In genomic region chr11:109676621-109677373, GRCm38 (mm10) we compare ENCODE assay signal across 16 mouse cellular contexts. TPM values are rescaled to one million over a fixed set of nuclear protein-coding genes. Genes with fewer than 3 reads are reported as not detected.
"Had no signal": no experiment of that assay in that cellular context is flagged by ENCODE, and none has a peak within 500 bp of the region (broad histone marks: within the 10 kb centered on the region; RNA-seq: fewer than 3 reads in every experiment).

No protein-coding gene starts in this region.

- H3K4me2 ChIP-seq: kidney, embryonic 15.5 days; limb, embryonic 15.5 days; liver, embryonic 12.5 days; midbrain, embryonic 13.5 days; neural tube, embryonic 12.5 days had no signal

- H3K27me3 ChIP-seq: kidney, embryonic 15.5 days; limb, embryonic 15.5 days; liver, embryonic 12.5 days; neural tube, embryonic 12.5 days had no signal

- H3K4me3 ChIP-seq: kidney, embryonic 15.5 days; limb, embryonic 15.5 days; liver, embryonic 12.5 days; midbrain, embryonic 13.5 days; neural tube, embryonic 12.5 days had no signal

- H3K9ac ChIP-seq: kidney, embryonic 15.5 days; limb, embryonic 15.5 days; liver, embryonic 12.5 days; midbrain, embryonic 13.5 days; neural tube, embryonic 12.5 days had no signal

- H3K27ac ChIP-seq: kidney, embryonic 15.5 days; limb, embryonic 15.5 days; liver, embryonic 12.5 days; midbrain, embryonic 13.5 days; neural tube, embryonic 12.5 days; stomach, postnatal 0 days had no signal

- H3K4me1 ChIP-seq: liver, embryonic 12.5 days; midbrain, embryonic 13.5 days; neural tube, embryonic 12.5 days had no signal

- H3K9me3 ChIP-seq: kidney, embryonic 15.5 days; limb, embryonic 15.5 days; liver, embryonic 12.5 days; midbrain, embryonic 13.5 days; neural tube, embryonic 12.5 days had no signal

- ATAC-seq: hindbrain, embryonic 16.5 days; inflammation-experienced regulatory T-cells, adult 6 months; liver, embryonic 12.5 days; midbrain, embryonic 13.5 days had no signal

- DNase-seq: kidney, adult 18-20 months; kidney, postnatal 14 days; layer of hippocampus, adult 9-11 months; layer of hippocampus, postnatal 36 days; right cerebral cortex, adult 18-20 months; right cerebral cortex, postnatal 25 days; thymus, postnatal 4 days had no signal

- H3K36me3 ChIP-seq: kidney, embryonic 15.5 days; midbrain, embryonic 13.5 days; neural tube, embryonic 12.5 days had no signal

RNA-seq across cellular contexts. Expression of gene Fam20a, which starts 45.3 kb away (rescaled TPM):
- total RNA-seq: neutrophil, adult 5-6 weeks had no signal
